Mouse (Mus musculus): ENCODE measurements around the gene Xrcc1.
"Not testable (repeated sequence)": the region's sequence is repeated elsewhere in the genome, so short reads cannot be mapped to it uniquely, and the experiment has no call there.

GRCm38 (mm10) chr7:24618374-24618773 is 72.3 kb downstream of the Xrcc1 start:
- not testable (repeated sequence) for TF ChIP-seq CTCF (conservative IDR thresholded peaks at IDR 0.05; ENCODE audit: insufficient read depth, insufficient read length, low read depth, low read length); POLR2A (IDR thresholded peaks at IDR 0.05; ENCODE audit: low read depth, low read length)

All from kidney, adult 2 months (tissue).